Mouse (Mus musculus) hindbrain, embryonic 10.5 days (tissue): ENCODE measurements around the gene Mospd1. TPM values are rescaled to one million over a fixed set of nuclear protein-coding genes. Genes with fewer than 3 reads are reported as not detected.

ENCODE experiments used
- polyA plus RNA-seq: library from polyadenylated mRNA; unstranded; fragments of >200 nt; fragmentation: Nextera tagmentation; extraction: Ambion mirVana; gene quantifications from 2 replicates; pipeline ENCODE4 v1.2.1, GENCODE M21; 2016

Mospd1 gene
- polyA plus RNA-seq, 1 experiment from 2014 or later = 42.5 TPM

Other genes starting within 250 kb of the Mospd1 start
- 2.3 and 3.7 TPM in 2 replicates for gene Plac1, start 130.4 kb downstream of the Mospd1 start, polyA plus RNA-seq
- 4.4 and 6.2 TPM in 2 replicates for gene Fam122b, start 100.7 kb downstream of the Mospd1 start, polyA plus RNA-seq
- not detected in 2 replicates for gene Fam122c, start 97.1 kb downstream of the Mospd1 start, polyA plus RNA-seq
- not detected in 2 replicates for gene Etd, start 64.4 kb upstream of the Mospd1 start, polyA plus RNA-seq
- gene Rtl8c, start 237.5 kb upstream of the Mospd1 start, polyA plus RNA-seq = 40.0 and 58.2 TPM in 2 replicates
- not detected in 2 replicates for gene Gm14597, start 238.5 kb upstream of the Mospd1 start, polyA plus RNA-seq